Mouse (Mus musculus) small intestine, adult 2 months (tissue): Measurements from ENCODE around the gene Atp13a3. TPM values are rescaled to one million over a fixed set of nuclear protein-coding genes. Genes with fewer than 3 reads are reported as not detected.

ENCODE experiments used
- H3K27ac ChIP-seq: fragments of 200-500 bp; 2 replicates; pipeline ENCODE4 v1.5.1; 2012; ENCODE audit warnings: low read depth, low read length, control low read depth, inconsistent platforms; ENCODE audit not compliant: insufficient read depth
- H3K27me3 ChIP-seq: fragments of 200-500 bp; 2 replicates; pipeline ENCODE4 v1.6.1; 2012; ENCODE audit warnings: mild to moderate bottlenecking, moderate library complexity, low read length, inconsistent platforms; ENCODE audit not compliant: control insufficient read depth, insufficient read depth
- H3K36me3 ChIP-seq: fragments of 200-500 bp; 2 replicates; pipeline ENCODE4 v1.6.1; 2012; ENCODE audit warnings: mild to moderate bottlenecking, low read length, control low read depth, inconsistent platforms; ENCODE audit not compliant: control insufficient read depth, insufficient read depth
- H3K4me1 ChIP-seq: fragments of 200-500 bp; 2 replicates; pipeline ENCODE4 v1.6.1; 2012; ENCODE audit warnings: low read length, inconsistent platforms, mixed read lengths; ENCODE audit not compliant: control insufficient read depth, insufficient read depth, insufficient read length
- H3K4me3 ChIP-seq: fragments of 200-500 bp; 2 replicates; pipeline ENCODE4 v1.5.1; 2012; ENCODE audit warnings: low read depth, mild to moderate bottlenecking, control low read depth, inconsistent platforms, low read length, moderate library complexity
- CTCF ChIP-seq: fragments of 200-500 bp; IDR thresholded peaks from 2 replicates; pipeline ENCODE4 v1.5.1; 2012; ENCODE audit warnings: low read depth, mild to moderate bottlenecking, control low read depth, inconsistent platforms, low read length, moderate library complexity, mixed read lengths; ENCODE audit not compliant: insufficient replicate concordance, insufficient read length; ENCODE audit errors: extremely low read depth
- POLR2A ChIP-seq: fragments of 200-500 bp; IDR thresholded peaks from 2 replicates; pipeline ENCODE4 v1.6.1; 2012; ENCODE audit warnings: low read depth, mild to moderate bottlenecking, control low read depth, inconsistent platforms, low read length, moderate library complexity
- WGBS: fragments of 180-500 bp; shearing (Covaris S2); methylation state at CpG from one replicate; pipeline ENCODE4 v1.1.7; 2018; 5-methylcytosine and 5-hydroxymethylcytosine counted together
- polyA plus RNA-seq: library from polyadenylated mRNA; depleted of rRNA; stranded (reverse); fragments of >200 nt; gene quantifications from 2 replicates; pipeline ENCODE4 v1.2.3, GENCODE M21; 2012

The Atp13a3 gene
- polyA plus RNA-seq, 1 experiment, result 22.8 TPM

DNA sequence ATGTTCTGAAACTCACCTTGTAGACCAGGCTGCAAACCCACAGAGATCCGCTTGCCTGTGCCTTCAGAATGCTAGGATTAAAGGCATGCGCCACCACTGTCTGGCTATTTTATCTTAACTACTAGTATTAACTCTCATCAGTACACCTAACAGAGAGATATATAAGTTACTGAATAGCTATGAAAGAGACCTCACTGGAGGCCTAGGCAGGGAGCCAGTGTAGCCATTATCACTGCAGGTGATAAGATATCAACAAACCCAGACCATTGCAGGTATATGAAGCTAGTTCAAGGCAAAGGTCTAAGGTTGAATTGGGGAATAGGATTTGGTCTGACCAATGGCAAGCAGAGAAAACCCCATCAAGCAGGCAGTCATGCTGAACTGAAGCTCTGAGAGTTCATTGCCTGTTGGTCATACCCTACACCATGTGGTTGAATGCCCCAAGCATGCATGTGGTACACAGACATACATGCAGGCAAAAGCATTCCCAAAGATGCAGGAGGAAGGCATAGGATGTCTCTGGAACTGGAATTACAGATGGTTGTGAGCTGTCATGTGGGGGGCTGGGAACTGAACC is 24.8 kb upstream of the Atp13a3 start:
- H3K27me3 ChIP-seq, result no peaks in the 10 kb centered on the region
- 40% methylated on average over 2 of the region's 2 CpGs for WGBS
- H3K4me1 ChIP-seq, result peaks cover 10% of the 10 kb centered on the region; the same call in 1 of the 2 replicates
- H3K27ac ChIP-seq, result no peak overlapping the region
- no peaks in the 10 kb centered on the region for H3K36me3 ChIP-seq
- no peak for TF ChIP-seq POLR2A
- no peak for TF ChIP-seq CTCF
- H3K4me3 ChIP-seq, result no peak overlapping the region

DNA sequence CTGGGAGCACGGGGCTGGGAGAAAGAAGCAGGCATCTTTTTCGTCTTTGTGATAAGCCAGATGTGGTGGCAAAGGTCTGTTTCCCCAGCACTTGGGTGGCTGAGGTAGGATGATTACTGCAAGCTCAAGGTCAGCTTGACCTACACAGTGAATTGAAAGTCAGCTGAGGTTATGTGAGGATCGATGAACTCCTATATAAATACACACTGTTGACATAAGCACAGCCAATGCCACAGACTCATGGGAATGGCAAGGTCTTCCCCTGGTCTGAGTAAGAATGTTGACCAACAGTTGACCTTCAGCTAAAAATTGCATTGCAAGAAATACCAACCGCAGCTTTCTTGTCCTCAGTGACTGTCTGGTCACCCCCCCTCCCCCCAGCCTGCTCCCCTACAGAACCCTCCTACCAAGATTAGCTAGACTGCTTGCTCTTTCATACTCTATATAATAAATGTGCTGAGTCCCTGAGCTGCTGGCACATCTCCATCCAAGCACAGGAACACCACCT is 23.0 kb upstream of the Atp13a3 start:
- 78% methylated on average over 4 of the region's 4 CpGs for WGBS
- TF ChIP-seq POLR2A, result no peak
- TF ChIP-seq CTCF, result no peak
- Histone ChIP-seq H3K4me1 (peaks cover 18% of the 10 kb centered on the region; the same call in 1 of the 2 replicates), H3K27ac (no peak overlapping the region), H3K4me3 (no peak overlapping the region), H3K27me3 (no peaks in the 10 kb centered on the region), H3K36me3 (no peaks in the 10 kb centered on the region)

DNA sequence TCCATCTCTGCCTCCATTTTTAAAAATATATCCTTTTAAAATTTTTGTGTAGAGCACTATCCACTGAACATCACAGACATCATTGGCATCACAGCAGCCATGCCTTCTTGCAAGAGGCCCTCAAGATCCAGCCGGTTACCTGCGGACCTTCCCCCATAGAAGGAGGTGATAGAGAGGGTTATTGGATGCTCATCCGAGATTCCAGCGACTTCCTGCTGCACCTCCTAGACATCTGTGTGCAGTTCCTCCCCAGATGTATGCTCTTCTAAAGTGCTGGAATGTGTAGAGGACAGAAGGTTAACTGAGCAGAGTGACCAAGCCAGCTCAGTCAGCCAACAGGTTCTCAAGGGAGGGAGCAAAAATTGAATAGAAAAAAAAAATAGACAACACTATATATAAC is 21.7 kb upstream of the Atp13a3 start:
- H3K27me3 ChIP-seq, result no peaks in the 10 kb centered on the region
- H3K27ac ChIP-seq, result no peak overlapping the region
- TF ChIP-seq POLR2A (no peak), CTCF (no peak)
- 89% methylated on average over 4 of the region's 4 CpGs for WGBS
- H3K4me3 ChIP-seq, result no peak overlapping the region
- peaks cover 24% of the 10 kb centered on the region for H3K4me1 ChIP-seq
- H3K36me3 ChIP-seq, result no peaks in the 10 kb centered on the region

DNA sequence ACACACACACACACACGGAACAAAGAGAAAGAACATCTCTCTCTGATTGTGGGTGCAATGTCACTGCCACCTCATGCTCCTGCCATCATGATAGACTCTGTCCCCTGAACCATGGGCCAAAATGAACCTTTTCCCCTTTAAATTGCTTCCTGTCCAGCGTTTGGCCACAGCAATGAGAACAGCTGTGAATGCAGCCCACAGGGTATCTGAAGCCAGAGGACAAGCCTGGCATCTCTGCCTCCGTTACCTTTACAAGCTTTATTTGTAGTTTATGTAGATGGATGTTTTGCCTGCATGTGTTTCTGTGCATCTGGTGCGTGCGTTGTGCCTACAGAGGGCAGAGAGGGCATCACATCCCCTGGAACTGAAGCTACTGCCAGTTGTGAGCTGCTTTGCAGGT is 21.2 kb upstream of the Atp13a3 start:
- 87% methylated on average over 5 of the region's 5 CpGs for WGBS
- Histone ChIP-seq H3K27ac (no peak overlapping the region), H3K4me1 (peaks cover 24% of the 10 kb centered on the region), H3K27me3 (no peaks in the 10 kb centered on the region), H3K36me3 (no peaks in the 10 kb centered on the region), H3K4me3 (no peak overlapping the region)
- TF ChIP-seq CTCF (no peak), POLR2A (no peak)

DNA sequence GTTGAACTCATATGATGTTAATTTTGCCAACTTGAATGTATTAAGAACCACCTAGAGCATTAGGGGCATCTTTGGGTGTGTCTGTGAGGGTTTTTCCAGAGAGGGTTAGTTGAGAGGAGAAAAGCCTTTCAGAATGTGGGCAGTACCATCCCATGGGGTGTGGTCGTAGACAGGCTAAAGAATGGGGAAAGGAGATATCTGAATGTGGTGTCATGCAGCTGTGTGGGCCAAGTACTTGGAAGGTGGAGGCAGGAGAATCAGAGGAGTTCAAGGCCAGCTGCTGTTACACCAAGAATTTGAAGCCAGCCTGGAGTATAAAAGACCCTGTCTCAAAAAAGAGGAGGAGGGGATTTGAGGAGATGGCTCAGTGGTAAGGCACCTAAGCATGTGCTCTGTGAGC is 20.2 kb upstream of the Atp13a3 start:
- Histone ChIP-seq H3K36me3 (no peaks in the 10 kb centered on the region), H3K27ac (no peak overlapping the region), H3K27me3 (no peaks in the 10 kb centered on the region), H3K4me3 (no peak overlapping the region), H3K4me1 (peaks cover 24% of the 10 kb centered on the region)
- 61% methylated on average over 1 of the region's 1 CpGs for WGBS
- no peak for TF ChIP-seq POLR2A

DNA sequence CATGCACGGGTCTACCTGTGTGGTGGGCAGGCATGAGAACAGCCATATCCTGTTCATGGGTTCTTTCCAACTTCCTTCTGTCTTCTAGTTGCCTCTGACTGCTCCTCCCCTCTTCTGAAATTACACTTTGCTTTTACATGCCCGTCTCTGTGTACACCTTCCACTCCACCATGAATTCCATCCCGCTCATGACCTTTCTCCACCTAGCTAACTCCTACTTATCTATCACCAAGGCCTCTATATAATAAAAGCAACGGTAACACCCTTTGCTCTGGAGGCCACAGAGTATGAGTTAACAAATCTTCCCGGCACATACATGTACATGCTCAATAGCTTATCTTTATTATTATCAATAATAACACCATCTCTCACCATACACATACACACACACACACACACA is 18.3 kb upstream of the Atp13a3 start:
- WGBS, result 25% methylated on average over 5 of the region's 5 CpGs
- H3K4me1 ChIP-seq, result peaks cover 19% of the 10 kb centered on the region
- H3K36me3 ChIP-seq, result no peaks in the 10 kb centered on the region
- TF ChIP-seq POLR2A (no peak), CTCF (no peak)
- H3K4me3 ChIP-seq, result no peak overlapping the region
- H3K27me3 ChIP-seq, result no peaks in the 10 kb centered on the region
- peak overlapping the region; percentile 78 for H3K27ac ChIP-seq

DNA sequence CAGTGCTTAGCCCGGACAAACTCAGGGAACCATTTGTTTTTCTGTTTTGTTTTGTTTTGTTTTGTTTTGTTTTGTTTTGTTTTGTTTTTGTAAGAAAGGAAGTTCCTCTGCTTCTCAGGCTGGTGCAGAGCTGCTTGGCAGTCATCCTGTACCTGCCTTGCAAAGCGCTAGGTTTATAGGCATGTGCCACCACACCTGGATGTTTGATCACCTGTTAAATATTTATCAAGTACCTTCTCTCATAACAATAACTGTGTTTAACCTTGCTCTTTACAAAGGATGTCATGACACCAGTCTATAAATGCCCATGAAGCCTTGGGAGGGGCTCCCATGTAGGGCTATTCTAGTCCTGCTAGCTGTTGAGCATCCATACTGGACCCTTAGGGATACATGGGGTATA is 10.9 kb upstream of the Atp13a3 start:
- TF ChIP-seq CTCF (no peak), POLR2A (no peak)
- whole genome bisulfite sequencing, result 18% methylated on average over 2 of the region's 2 CpGs
- Histone ChIP-seq H3K27me3 (no peaks in the 10 kb centered on the region), H3K36me3 (no peaks in the 10 kb centered on the region), H3K4me3 (no peak overlapping the region), H3K4me1 (peaks cover 20% of the 10 kb centered on the region), H3K27ac (peak overlapping the region; percentile 91)
